Mouse (Mus musculus) liver, adult 2 months (tissue): ENCODE measurements at regions not wholly inside any gene's neighbourhood (a gene's known extent, or its start where the extent isn't known, plus 50 kb on each side); places are given as distances from the start of the nearest gene placed in this dataset.

ENCODE experiments used
- CTCF ChIP-seq: fragments of 200-500 bp; IDR thresholded peaks from 2 replicates; pipeline ENCODE4 v1.5.1; 2011; ENCODE audit warnings: low read depth, low read length, control low read depth
- POLR2A ChIP-seq: fragments of 200-500 bp; IDR thresholded peaks from 2 replicates; pipeline ENCODE4 v1.6.1; 2011; ENCODE audit warnings: low read length, control low read depth; ENCODE audit not compliant: insufficient read depth; ENCODE audit errors: extremely low read depth

DNA sequence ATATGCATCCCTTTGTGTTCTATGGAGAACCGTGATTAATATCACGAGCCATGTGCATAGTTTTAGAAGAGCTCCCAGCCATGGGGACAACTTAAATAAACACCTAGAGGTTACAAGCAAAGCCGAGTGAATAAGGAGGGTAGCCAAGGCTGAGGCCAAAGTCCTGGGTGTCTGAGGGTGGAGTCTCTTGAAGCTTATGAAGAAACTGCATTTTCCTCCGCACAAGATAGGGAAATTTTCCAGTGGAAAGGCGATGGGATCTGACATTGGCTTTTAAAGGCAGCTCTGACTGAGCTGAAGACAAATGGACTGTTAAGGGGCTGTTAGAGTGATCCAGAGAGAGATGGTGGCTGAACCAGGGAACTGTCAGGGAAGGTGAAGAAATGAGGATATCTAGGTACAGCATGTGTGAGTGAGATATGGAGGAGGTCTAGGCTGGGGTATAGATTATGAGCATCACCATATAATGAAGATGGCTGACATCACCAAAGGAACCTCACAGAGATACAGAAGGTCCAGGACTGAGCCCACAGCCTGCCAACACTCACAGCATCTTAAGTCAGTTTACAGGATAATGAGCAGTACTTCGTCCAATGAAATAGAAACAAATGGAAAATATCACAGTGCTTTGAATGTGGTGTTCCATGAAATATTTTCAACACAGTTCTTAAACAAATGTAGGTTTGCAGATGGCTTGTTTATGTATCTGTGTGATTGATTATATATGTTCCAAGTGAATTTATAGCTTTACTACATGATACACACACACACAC is 153.7 kb upstream of the Tenm4 start:
- TF ChIP-seq CTCF = no peak
- TF ChIP-seq POLR2A = no peak
